Mouse (Mus musculus) lung, adult 18-20 months (tissue): ENCODE data around the gene Tnrc18.
A peak's percentile ranks its signal among the peaks of the same experiment; 100 is the strongest.

Experiments
- DNase-seq, 2 experiments: peaks; one replicate each; pipeline ENCODE4 v3.0.0; 2022; ENCODE audit warnings: mixed read lengths in 2 of 2

Tnrc18 gene

GRCm38 (mm10) chr5:142822286-142823095 is 5.0 kb upstream of the Tnrc18 start:
- peak; percentile 40 to 46 for DNase-seq

GRCm38 (mm10) chr5:142821974-142822285 is 4.5 kb upstream of the Tnrc18 start:
- no peak for DNase-seq

DNA sequence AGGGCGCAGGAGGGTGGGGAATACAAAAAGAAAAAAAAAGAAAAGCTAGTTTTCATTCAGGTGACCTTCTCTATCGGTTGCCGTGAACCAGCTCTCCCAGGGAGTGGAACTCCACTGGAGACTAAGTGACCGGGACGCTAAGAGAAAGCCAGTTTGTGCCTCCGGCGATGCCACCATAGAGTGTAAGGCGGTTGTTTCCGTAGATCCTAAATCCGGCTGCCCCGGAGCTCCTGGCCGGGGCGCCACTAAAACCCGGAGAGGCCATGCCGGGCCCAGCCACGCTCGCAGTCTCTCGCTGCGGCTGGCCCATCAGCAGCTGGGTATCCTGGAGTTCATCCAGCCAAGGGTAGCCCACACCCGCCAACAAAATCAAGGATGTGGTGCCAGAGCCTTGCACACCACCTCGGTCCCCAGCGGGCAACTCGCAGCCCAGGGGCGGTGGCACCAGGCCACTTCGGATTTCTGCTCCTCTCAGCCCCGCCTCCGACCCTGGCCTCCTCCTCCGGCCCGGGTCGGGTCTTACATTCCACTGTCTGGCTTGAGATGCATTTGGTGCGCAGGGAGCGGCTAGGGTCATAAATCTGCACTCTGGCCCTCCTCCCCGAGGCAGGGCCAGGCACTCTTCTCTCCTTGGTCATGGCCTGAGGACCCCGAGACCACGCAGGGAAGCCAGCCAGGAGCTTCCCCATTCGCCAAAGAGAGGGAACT is 4.0 kb upstream of the Tnrc18 start:
- peak; percentile 91 to 94 for DNase-seq

- peak; percentile 75 to 80 for DNase-seq
Measured at GRCm38 (mm10) chr5:142820276-142821265, 3.1 kb upstream of the Tnrc18 start.

DNA sequence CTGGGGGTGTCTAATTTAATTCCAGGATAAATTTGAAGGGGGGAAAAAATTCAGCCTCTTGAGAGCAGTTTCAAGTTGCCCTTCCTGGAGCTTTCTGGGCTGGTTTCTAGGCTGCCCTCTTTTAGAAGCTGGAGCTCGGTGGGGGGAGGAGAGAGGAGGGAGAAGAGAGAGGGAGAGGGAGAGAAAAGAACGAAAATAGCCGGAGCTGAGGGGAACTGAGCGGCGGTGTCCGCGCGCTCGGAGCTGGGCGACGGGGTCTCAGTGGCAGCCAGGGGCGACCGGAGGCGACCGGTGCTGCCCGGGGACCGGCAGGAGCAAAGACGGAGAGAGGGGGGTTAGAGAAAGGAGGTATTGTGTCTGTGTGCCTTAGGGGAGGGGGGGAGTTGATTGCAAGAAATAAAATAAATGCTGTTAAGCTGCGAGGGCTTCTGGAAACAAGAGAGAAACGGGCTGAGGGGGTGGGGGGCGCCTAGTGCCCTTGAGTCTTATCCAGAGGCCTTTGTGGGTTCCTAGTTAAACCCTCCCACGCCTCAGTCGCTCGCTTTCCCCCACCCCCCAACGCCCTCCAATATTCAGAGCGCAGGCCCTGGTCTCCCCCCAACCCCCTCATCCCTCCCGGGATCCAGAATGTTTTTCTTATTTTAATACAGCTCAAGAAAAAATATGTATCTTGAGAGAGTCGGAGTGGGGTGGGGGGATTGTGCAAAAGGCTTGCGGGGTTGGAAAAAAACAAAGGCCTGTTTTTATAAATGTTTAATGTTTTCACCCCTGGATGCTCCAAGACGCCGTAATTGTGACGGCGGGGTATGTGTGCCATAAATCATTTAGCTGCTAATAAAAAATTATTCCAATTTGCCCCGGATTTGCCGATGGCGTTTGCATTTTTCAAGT is 2.2 kb upstream of the Tnrc18 start:
- DNase-seq = peak; percentile 65 to 75

DNA sequence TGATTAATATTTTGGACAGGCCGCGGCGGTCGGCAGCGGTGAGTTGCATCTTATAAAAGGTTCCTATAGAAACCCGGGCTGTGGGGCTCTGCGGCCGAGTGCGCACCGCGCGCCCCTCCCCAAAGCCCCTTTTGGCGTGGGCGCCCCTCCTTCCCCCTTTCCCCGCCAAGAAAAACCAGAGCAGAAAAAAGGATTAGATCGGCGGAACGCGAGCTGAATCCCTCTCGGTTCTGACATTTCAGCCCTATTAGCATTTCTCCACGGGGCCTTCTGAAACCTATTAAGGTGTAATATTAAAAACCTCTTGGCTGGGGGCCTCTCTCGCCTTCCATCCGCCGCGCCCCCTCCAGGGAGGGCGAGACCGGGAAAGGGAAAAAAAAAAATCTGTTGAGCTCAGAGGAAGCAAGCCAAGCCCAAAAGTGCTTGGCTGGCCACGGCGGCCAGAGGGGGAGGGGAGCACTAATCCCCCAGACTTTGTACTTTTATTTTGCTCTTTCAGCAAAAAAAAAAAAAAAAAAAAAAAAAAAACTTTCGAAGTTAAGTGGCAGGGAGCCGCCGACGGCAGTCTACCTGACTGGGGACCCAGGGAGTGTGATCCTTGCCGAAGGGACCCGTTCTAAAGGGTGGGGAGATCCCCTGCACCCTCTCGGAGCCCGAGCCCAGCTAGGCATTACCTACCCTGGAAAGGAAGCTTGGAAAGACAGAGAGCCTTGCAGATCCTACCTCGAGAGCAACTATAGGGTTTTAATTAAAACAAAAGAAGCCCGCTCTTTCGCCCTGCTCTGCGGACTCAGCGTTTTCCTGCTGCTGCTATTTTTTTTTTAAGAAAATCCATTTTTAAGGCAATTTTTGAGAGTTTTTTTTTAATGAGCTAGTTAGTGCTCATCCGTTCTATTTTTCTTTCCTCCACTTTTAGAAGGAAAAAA is 1.2 kb upstream of the Tnrc18 start:
- peak; percentile 78 to 85 for DNase-seq

GRCm38 (mm10) chr5:142816811-142817523 is 495 bp downstream of the Tnrc18 start:
- peak; percentile 66 to 73 for DNase-seq

GRCm38 (mm10) chr5:142816031-142816810 is 1.2 kb downstream of the Tnrc18 start:
- peak; percentile 69 for DNase-seq

DNA sequence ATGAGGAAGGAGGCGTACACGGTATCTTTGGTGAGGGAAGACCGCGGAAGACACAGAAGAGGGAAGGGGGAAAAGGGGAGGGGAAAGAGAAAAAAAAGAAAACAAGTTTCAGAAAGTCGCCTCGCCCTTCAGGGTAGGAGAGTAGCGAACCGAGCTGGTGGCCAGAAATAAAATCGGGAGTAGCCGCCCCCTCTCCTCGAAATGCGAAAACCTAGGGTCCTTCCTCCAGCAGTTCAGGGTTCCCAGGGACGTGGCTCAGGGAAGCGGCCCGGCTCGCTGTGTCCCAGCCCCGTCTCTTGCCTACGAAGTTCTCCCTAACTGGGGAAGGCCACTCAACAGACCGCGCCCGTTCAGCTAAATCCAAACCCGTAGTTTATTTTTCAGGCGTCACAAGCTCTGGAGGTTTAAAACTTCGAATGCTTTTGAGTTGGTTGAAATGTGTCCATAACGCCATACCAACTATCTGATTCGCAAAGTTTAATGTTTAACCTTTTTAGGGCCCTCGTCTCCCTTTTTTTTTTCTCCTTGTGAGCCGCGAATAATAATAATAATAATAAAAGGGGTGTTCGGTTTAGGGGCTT is 2.0 kb downstream of the Tnrc18 start:
- peak; percentile 43 to 60 for DNase-seq

- peak; percentile 45 to 47 for DNase-seq
Measured at GRCm38 (mm10) chr5:142814711-142815420, 2.6 kb downstream of the Tnrc18 start.

DNA sequence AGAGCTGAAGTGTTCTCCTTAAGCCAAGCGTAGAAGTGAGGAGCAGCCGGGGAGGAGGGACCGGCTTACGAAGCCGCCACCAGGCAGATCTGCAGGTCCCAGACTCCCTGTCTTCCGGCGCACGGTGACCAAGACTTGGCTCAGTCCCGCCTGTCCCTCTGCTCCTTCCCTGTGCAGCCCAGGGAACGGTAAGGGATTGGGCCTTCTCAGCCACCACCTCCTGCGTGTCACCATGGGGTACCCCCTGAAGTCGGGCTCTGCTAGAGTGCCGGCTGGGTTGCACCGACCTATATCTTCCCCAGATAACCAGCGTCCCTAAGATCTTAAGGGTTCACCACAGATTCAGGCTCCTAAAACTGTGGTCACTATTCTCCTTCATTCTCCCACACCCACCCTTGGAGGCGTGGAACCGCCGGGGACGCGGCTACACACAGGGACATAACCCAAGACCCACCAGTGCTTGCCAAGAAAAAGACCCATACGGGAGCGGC is 3.3 kb downstream of the Tnrc18 start:
- DNase-seq = peak; percentile 45 to 59

DNA sequence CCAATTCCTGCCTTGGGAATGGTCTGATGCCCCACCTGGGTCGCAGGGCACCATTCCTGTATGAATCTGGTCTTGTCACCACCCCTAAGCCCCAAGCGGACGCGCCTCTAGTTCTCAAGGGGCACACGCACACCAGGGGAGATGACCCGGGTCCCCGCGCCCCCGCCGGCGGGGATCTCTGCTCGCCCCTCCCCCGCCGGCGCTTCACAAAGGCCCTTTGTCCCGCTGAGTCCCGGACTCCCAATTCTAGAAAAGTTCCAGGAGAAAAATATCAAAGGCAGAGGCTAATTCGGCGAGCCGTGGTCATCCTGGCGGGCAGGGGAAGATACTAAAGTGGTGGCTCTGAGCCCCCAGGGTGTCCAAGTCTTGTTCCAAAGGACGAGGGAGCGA is 3.7 kb downstream of the Tnrc18 start:
- DNase-seq = no peak

- DNase-seq = peak; percentile 27 to 34
Measured at GRCm38 (mm10) chr5:142812976-142813721, 4.3 kb downstream of the Tnrc18 start.

- no peak for DNase-seq
Measured at GRCm38 (mm10) chr5:142812621-142812975, 4.9 kb downstream of the Tnrc18 start.

DNA sequence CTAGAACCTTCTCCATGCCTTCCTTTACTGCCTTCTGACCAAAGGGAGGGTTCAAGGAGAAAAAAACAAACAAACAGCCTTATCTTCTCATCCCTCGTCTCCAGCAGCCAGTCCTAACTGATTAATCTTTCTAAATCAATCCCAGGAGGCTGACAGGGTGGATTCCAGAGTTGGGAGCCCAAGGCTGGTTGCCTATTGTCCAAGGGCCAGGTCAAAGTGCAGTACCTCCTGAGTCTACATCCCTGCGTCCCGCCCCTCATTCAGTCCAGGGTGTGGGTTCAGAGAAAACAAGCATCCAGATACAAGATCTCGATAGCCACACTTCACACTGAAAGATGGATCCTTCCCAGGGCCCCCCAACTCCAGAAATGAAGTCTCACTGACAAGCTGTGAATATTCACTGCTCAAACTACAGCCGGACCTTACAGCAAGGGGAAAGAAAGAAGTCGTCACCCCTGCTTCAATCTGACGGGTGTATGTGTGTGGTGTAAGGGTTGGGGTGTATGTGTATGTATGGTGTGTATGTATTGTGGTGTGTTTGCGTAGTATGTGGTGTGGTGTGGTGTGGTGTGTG is 5.5 kb downstream of the Tnrc18 start:
- DNase-seq = no peak

GRCm38 (mm10) chr5:142810710-142811599 is 6.5 kb downstream of the Tnrc18 start:
- DNase-seq = no peak
